Mouse (Mus musculus): ENCODE measurements at regions not wholly inside any gene's neighbourhood (a gene's known extent, or its start where the extent isn't known, plus 50 kb on each side); places are given as distances from the start of the nearest gene placed in this dataset.

DNA sequence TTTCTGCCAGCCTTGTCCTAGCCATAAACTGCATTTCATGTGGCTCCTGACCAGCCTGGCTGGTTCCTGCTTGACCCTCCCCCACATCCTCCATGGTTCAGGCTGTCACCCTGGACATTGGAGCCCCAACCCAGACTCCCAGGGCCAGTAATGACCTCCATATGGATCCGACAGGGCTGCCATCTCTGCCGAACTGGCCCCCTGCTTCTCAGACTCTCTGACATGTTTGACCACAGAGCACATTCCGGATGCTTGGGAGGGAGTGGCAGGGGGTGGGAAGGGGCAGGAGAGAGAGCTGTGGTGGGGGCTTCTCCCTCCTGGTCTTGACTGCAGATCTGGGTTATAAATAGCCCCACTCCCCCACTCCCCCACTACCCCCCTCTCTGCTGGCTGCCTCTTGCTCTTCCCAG, 59.0 kb upstream of the Actrt2 start:
- no peak for DNase-seq (ENCODE audit: low spot score in 2 of 2)

DNA sequence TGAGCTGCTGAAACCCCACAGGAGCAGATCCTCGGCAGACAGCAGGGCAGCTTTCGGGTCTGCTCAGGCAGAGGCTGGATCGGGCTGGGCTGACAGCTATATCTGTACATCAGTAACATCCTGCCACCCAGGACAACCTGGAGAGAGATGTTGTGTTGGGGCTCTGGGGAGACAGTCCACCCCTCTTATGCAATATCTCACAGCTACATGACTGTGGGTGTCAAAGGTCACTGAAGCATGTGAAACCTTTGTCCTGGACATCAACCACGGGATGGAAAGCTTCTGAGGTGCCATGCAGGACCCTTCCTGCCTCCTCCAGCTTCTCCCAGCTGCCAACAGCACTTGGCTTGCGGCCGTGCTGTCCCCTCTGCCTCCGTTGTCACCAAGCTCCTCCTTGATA, 60.3 kb upstream of the Actrt2 start:
- DNase-seq (ENCODE audit: low spot score in 2 of 2): no peak

DNA sequence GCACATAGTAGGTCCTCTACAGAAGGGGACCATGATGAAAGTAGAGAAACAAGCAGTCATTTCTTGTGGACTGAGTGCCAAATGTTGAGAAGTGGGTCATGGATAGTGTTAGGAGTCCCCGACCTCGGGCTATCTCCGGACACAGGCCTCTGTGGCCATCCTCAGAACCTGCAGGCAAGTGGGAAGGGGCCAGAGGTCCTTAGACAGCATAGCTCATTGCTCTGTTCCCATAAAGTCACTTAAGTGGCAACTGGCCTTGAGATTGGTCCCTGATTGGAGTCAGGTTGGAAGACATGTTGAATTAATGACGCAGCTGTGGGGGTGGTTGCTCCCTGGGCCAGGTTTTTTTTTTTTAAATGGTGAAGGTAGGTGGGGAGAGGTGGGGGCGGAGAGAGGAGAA, 63.0 kb upstream of the Actrt2 start:
- DNase-seq (ENCODE audit: low spot score in 2 of 2): no peak

DNA sequence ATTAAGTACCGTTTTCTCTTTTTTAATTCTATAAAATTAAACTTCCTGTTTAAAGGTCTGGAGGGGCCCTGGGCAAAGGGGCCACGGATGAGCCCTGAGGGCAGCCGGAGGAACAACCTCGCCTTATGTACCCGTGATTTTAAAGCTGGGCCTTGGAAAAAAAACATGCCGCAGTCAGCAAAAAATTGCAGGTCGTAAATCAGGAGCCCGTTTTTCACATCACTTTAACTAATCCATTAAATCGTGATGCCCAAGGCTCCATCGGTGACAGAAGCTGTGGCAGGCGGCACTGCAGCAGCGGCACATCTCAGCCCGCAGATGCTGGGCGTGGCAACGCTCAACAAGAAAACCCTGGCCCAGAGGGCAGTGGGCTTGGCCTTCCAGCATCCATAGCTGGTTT, 63.7 kb upstream of the Actrt2 start:
- no peak for DNase-seq (ENCODE audit: low spot score in 2 of 2)

DNA sequence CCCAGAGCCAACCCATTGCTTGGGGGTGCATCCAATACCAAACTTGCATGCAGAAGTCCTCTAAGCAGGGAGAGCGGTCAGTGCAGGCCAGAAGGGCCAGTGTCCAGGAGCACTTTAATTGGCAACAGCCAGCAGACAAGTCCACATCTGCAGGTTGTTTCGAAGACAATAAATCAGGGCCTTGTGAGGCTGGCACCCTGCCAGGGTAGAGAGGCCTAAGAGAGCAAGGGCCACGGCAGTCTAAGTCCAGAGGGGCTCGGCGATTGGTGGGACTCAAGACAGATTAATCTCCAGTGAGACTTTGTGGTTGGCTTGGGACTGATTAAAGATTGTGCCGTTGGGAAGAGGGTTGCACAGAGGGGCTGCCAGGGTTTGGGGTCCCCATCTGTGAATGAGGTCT, 68.4 kb upstream of the Actrt2 start:
- no peak for DNase-seq (ENCODE audit: low spot score in 2 of 2)

DNA sequence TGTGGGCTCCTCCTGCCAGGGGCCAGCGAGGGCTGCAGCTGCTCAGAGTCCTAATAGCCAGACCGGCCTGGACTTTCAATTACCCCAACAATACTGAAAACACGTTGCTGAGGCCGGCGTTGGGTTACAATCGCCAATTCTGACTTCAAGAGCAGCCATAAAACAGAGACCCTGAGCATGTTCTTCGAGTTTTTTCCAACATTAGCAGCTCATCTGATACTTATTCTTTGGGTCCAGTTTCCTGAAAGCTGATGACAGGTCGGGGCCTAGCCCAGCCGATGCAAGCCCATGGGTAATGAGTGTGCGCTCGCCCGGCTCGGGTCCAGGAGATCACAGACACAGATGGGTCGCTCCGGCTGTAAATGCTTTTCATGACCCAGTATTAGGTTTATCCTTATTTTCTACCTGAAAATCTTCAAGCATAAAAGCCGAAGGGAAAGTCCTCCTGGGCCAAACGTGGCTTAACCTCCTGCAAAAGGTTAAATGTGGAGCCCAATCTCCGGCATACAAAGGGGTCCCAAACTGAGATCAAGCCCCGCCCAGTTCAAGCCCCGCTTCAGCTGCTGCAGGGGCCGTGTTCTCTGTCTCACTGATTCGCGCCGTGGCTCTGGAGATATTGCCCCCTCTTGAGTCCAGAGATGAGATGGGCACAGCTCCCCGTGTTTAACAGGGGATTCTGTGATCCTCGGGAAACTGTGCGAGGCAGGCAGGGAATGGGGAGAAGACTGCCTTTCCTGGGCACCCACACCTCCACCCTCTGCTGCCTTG, 73.6 kb upstream of the Actrt2 start:
- DNase-seq (ENCODE audit: low spot score in 2 of 2): no peak

DNA sequence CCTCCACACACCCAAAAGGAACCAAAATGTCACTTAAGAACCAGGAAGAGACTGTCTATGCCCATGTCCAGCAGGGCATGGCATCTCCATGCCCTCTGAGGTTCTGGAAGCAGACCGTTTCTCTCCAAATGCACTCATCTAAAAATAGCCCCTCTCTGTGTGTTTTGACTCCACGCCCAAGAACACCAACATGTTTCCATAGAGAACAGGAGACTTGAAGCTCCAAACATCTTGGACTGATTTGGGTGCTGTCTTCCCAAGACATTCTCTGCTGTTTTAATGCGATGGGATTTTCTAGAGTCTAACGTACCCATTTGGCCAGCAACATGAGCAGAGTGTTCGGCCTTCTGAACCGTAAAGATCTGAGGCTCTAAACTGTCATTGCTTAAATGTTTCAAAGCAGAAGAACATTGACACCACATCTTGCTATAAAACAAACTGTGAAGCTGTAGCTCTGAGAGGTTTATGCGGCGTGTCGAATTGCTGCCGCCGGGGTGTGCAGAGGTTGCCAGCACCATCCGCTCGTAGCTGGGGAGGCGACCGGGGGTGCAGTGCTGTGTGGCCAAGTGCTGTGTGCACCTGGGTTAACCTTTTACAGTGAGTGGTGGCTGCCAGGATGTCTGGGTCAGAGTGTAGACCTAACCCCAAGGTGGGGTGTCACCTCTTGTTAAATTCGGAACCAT, 78.8 kb upstream of the Actrt2 start:
- DNase-seq (ENCODE audit: low spot score in 2 of 2): no peak

DNA sequence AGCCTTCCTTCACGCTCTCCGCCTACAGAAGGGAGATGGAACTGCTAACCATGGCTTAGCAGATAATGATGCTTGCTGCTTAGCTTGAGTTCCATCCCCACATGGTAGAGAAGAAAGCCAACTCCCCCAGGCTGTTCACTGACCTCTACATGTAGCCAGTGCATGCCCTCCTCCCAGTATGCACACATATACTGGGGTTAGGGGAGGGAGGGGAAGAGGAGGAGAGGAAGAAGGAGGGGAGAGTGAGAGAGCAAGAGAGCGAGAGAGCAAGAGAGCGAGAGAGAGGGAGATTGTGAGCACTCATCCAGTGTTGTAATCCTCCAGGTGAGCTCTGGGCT, 79.3 kb upstream of the Actrt2 start:
- DNase-seq (ENCODE audit: low spot score in 2 of 2): no peak

DNA sequence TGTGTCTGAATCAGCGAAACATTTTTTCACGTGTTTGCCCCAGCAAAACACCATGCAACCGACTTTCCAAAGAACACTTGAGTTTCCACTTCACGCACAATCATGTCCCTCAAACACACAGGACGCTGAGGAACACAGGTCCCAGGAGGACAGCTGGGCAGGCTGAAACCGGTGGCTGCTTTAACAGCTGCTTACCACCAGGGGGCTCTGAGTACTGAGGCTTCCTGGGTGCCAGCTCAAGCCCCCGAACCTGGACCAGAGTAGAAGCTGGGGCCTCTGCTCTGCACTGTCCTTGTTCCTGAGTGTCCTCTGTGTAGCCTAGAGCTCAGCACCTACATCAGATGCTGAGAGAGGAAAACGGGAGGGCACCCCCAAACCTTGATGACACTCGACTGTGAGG, 81.5 kb upstream of the Actrt2 start:
- no peak for DNase-seq (ENCODE audit: low spot score in 2 of 2)

DNA sequence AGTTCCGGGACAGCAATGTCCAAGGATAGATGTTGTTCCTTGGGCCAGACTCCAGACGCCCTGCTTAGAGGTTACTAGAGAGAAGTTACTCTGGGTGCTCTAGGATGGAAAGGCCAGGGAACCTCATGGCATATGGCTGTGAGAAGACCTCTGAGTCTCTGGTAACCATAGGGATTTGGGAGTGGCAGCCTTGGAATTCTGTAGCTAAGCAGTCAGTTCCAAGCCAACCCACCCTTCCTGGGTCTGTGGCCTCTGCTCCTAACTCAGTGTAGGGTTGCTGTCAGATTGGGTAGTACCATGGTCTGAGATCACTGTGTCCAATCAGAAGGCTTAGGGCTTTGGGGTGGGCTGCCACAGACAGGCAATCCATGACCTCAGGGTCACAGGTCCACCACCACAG, 82.3 kb upstream of the Actrt2 start:
- no peak for DNase-seq (ENCODE audit: low spot score in 2 of 2)

DNA sequence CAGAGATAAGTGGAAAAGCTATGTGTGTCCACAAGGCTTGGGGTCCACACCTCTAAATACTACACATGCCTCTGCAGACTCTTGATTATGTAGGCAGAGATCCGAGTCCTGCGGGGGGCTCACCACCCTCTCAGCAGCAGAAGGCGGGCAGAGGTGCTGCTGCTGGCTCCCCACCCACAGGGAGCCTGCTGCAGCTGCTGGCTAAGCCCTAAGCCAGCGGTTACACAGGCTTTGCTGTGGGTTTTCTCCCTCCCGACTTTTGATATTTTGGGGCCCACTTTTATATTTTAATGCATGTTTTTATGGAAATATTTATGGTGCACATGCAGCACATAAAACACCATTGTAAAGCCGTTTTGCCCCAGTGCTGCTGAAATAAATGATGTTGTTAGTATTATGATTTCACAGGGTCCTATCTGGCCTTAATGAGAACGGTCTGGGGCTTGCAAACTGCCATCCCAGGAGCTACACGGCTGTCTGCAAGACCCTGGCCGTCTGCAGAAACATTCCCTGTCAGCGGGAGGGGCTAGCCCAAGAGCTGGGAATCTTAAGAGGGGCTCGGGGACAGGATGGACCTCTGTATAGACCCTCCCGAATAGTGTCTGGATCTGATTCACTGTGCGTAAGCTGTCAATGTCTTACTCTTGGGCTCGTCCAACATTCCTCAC, 82.9 kb upstream of the Actrt2 start:
- no peak for DNase-seq (ENCODE audit: low spot score in 2 of 2)

DNA sequence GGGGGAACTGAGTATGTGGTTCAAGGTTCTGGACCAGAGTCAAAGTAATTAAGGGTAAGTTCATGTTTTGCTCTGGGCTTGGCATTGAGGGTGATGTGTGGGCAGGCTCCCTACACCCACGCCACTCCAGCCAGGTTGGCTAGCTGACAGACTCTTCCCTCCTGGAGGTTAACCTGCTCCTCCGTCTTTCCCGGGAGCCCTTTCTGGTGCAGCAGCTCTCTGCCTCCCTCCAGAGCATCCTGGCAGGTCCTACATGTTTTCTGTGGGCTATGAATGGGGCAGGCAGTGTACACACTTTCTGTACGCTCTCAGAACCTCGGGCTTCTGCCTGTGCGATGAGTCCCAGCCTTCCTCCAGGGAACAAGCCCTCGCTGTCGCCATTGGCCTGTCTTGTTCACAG, 82.8 kb upstream of the Ttc34 start:
- DNase-seq (ENCODE audit: low spot score in 2 of 2): no peak

DNA sequence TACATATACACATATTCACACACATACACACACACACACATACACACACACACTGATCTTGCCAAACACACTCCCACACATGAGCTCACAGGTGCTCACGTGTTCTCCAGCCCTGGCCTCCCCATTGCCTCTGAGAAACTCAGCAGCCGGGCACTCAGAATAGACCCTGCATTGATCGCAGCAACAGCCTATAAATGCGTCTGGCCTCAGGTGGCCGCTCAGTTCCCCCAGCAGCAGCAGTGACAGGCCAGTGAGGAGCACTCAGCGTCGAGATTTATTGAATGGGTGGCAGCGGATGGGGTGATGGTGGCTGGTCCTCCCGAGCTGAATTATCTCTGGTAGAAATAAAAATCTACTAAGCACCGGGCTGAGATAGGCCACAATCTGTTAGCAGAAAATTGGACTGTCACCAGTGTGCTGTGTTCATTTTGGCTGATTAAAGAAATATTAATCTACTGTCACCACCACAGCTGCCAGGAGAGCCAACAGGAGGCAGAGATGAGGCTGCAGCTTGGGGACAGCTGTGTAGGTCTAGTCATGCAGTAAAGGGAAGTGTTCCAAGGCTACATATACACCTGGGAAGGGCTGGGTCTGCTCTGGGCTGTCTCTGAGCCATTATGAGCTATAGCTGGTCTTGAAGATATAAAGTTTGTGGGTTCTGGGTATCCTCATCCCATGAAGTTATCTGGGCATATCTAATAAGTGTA, 80.4 kb upstream of the Ttc34 start:
- no peak for DNase-seq (ENCODE audit: low spot score in 2 of 2)

DNA sequence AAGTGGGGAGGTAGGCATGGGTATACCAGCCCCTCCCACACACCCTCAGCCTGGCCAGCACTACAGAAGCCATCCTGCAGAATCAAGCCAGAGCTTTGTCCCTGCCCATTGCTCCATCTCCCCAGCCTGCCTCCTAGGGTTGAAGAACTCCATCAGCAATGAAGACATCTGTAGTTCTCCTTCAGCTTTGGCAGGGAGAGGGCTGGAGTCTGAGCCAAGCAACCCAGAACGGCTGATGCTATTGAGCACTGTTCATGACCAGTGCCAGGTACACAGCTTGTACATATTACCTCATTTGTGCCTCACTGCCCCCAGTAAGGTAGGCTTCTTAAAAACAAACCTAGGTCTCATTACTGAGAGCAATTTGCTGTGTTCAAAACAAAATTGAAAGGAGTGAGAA, 77.4 kb upstream of the Ttc34 start:
- no peak for DNase-seq (ENCODE audit: low spot score in 2 of 2)

DNA sequence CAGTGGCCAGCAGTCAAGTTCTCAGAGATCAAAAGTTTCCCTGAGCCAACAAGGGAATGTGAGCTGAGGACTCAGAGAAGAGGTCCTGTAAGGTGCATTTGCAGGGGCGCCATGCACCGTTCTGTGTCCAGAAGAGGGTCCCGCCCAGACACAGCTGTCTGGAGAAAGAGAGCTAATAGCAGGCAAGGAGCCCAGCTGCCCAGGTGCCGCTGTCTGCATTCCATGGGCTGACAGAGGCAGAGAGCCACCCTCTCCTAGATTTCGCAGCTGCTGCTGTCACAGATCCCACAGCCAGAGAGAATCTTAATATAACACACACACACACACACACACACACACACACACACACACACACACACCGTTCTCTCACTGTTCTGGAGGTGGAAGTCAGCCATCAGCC, 73.0 kb upstream of the Ttc34 start:
- no peak for DNase-seq (ENCODE audit: low spot score in 2 of 2)

DNA sequence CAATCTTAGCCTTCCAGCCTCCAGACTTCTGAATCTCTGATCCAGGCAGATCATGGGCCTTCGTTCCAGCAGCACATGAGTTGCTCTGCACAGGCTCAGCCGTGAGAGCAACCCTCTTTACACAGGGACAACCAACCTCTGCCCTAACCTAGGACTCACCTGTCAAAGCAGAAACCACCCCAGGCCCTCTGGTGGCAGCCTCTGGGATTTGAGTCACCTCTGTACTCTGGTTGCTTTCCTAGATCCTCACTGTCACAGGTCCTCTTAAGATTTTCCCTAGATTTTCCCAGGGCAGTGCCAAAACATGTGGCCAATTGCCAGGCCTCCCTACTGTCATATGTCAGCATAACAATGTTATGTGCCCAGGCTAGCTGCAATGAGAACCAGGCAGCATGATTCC, 71.1 kb upstream of the Ttc34 start:
- no peak for DNase-seq (ENCODE audit: low spot score in 2 of 2)

DNA sequence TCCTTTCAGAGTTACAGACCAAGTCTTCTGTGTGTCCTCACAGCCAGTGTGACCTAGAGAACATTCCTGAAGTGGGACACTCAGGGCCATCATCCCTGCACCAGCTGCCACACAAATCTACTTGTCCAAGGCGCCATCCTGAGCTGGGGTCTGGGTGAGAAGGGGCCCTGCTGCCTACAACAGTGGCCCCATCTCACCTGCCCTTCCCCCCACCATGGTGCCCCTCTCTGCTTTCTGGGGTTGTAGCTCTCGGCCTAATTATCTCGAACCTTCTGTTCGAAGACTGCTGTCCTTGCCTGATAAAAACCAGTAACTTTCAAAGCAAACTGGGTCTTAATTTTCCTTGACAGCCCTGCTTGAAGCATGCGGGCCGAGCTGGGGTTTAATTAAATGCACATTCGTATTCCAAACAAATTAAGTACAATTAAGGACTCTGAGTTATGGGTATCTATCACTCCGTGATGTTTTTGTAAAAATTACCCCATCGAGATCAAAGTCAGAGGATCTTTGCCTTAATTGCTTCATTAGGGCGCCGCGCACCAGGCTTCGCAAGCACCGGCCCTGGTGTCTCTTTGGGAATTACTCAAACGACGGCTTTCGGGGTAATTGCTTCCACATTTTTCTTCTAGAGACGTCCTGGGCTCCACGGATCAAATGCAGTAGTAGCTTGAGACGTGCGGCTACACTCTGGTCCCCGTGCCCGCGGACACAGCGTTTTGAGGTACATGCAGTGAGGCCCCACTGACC, 65.8 kb upstream of the Ttc34 start:
- DNase-seq (ENCODE audit: low spot score in 2 of 2): no peak

DNA sequence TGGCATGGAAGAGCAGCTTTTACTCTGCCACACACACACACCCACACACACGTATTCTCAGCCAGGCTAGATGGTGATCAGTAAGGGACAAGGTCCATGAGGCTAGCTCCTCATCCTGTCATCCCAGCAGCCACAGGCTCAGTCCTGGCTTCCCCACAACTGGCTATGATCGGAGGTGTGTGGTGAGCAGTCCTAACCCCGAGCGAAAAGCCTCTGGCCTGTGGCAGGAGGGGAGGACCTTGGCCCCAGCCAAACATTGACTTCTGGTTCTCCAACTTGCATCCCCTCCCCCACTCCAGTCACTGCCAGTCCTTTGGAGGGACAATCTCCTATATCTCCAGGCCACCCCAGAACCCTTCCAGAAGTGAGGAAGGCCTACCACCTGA, 65.2 kb upstream of the Ttc34 start:
- DNase-seq (ENCODE audit: low spot score in 2 of 2): no peak

DNA sequence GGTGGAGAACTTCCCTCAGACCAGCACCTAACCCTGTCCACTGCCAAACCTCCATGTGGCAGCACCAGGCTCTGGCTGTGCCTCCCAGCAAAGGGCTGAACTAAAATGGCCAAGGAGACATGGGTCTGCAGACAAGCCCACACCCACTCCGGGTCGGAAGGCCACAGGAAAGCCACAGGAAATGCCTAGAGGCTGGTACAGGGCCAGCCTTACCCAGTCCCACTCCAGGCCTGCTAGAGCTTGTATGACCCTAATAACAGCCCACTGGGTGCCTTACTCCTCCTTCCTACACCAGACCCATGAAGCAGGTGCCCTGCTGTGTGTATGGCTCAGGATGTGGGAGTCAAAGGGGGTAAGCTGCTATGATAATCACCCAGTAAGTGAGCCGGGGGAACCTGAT, 63.4 kb upstream of the Ttc34 start:
- DNase-seq (ENCODE audit: low spot score in 2 of 2): no peak

DNA sequence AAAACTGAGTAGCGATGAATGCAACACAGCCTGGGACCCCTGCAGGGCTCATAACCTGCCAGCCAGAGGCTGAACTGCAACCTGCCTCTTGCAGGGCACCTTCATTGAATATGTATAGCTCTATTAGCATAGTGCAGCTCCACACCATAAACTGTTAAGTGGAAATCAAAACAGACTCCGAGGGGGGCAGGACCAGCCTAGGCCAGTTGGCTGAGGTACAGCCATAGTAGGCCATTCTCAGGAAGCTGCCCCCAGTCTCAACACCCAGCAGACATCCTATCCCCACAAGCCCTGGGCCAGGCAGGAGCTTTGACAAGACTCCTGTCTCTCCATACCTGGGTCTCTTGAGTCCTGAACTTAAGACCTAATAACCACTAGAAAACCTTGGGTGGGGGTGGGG, 62.9 kb upstream of the Ttc34 start:
- no peak for DNase-seq (ENCODE audit: low spot score in 2 of 2)

DNA sequence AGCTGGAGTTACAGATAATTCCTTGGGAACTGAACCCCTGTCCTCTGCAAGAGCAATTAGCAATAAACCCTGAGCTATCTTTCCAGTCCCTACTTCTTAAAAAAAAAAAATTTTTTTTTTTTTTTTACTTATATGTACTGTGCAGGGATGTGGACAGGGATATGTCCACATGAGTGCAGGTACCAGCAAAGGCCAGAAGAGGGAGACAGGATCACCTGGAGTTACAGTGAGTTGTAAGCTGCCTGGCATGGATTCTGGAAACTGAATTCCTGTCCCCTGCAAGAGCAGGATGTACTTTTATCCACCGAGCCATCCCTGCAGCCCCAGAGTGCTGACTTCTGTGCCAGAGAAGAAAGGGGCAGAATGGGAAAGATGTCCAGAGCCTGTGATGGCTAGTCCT, 58.4 kb upstream of the Ttc34 start:
- DNase-seq (ENCODE audit: low spot score in 2 of 2): no peak

DNA sequence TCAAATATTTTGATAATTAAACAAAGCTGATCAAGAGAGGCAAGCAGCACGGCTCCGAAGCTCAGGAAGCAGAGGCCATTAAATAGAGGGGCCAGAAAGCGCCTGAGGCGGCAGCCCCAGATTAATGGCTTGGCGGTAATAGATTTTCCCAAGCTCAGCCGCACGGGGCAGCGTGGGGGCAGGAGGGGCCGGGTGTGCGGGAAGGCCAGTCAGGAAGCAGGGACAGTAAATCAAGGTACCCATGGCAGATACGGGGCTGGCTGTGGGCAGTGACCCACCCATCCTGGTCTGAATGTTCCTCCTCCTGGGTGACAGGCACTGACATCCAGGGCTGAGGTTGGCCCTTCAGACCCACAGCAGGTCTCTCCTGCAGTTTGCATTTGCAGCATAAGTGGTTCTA, 55.9 kb upstream of the Ttc34 start:
- DNase-seq (ENCODE audit: low spot score in 2 of 2): no peak

All from left cerebral cortex, adult 9 months (tissue).